Mouse (Mus musculus): ENCODE data around the gene Rps6ka1.

The Rps6ka1 gene

GRCm38 (mm10) chr4:133896984-133897383, 9.4 kb upstream of the Rps6ka1 start:
- peak; percentile 14 for DNase-seq

- no peak for DNase-seq
Measured at GRCm38 (mm10) chr4:133896002-133896401, 8.4 kb upstream of the Rps6ka1 start.

- peak; percentile 84 for DNase-seq
Measured at GRCm38 (mm10) chr4:133887249-133887648, 348 bp downstream of the Rps6ka1 start.

- peak; percentile 81 for DNase-seq
Measured at GRCm38 (mm10) chr4:133885991-133886501, 1.6 kb downstream of the Rps6ka1 start.

- peak; percentile 90 for DNase-seq
Measured at GRCm38 (mm10) chr4:133885331-133885730, 2.3 kb downstream of the Rps6ka1 start.

- DNase-seq: peak; percentile 99
Measured at GRCm38 (mm10) chr4:133884888-133885287, 2.7 kb downstream of the Rps6ka1 start.

GRCm38 (mm10) chr4:133884127-133884753, 3.4 kb downstream of the Rps6ka1 start:
- no peak for DNase-seq

GRCm38 (mm10) chr4:133881851-133882250, 5.7 kb downstream of the Rps6ka1 start:
- DNase-seq: no peak

- no peak for DNase-seq
Measured at GRCm38 (mm10) chr4:133881399-133881798, 6.2 kb downstream of the Rps6ka1 start.

- DNase-seq: no peak
Measured at GRCm38 (mm10) chr4:133879145-133879902, 8.3 kb downstream of the Rps6ka1 start.

GRCm38 (mm10) chr4:133877850-133878755, 9.5 kb downstream of the Rps6ka1 start:
- peak; percentile 27 for DNase-seq

GRCm38 (mm10) chr4:133874865-133875517, 12.6 kb downstream of the Rps6ka1 start:
- DNase-seq: peak; percentile 33

GRCm38 (mm10) chr4:133873926-133874864, 13.4 kb downstream of the Rps6ka1 start:
- DNase-seq: peak; percentile 35

GRCm38 (mm10) chr4:133873431-133873851, 14.2 kb downstream of the Rps6ka1 start:
- peak; percentile 22 for DNase-seq

GRCm38 (mm10) chr4:133872812-133873300, 14.7 kb downstream of the Rps6ka1 start:
- DNase-seq: peak; percentile 63

- no peak for DNase-seq
Measured at GRCm38 (mm10) chr4:133872222-133872811, 15.3 kb downstream of the Rps6ka1 start.

GRCm38 (mm10) chr4:133865231-133865630, 22.4 kb downstream of the Rps6ka1 start:
- no peak for DNase-seq

- DNase-seq: no peak
Measured at GRCm38 (mm10) chr4:133864380-133864981, 23.1 kb downstream of the Rps6ka1 start.

- no peak for DNase-seq
Measured at GRCm38 (mm10) chr4:133863795-133864379, 23.7 kb downstream of the Rps6ka1 start.

- no peak for DNase-seq
Measured at GRCm38 (mm10) chr4:133857527-133857926, 30.1 kb downstream of the Rps6ka1 start.

Measured in cerebellum, adult 9-11 months (tissue).